Mouse (Mus musculus): Measurements from ENCODE around the gene Wsb2. TPM values are rescaled to one million over a fixed set of nuclear protein-coding genes. Genes with fewer than 3 reads are reported as not detected.
"Not testable (repeated sequence)": the region's sequence is repeated elsewhere in the genome, so short reads cannot be mapped to it uniquely, and the experiment has no call there.

Gene Wsb2
- total RNA-seq, 2 experiments from 2014 or later = 8.6 to 27.1 TPM

DNA sequence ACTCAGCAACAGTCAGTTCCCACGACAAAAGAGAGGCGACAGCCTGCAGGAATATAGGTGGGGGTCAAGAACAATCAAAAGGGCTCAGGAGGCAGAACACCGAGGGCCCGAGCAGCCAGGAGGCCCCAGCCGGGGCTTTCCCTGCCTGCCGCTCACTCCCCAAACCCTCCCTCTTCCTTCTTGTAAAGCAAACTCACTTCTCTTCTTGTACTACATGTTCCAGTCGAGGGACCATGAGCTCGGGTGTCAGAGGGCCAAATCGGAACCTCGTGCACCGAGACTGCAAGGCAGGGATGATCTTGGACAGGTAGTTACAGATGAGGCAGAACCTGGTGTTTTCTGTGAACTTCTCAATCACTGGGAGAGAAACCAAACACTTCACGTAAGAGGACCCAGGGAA is 26.1 kb downstream of the Wsb2 start:
- ATAC-seq (replicated peaks; ENCODE audit: poor library complexity) = no peak

DNA sequence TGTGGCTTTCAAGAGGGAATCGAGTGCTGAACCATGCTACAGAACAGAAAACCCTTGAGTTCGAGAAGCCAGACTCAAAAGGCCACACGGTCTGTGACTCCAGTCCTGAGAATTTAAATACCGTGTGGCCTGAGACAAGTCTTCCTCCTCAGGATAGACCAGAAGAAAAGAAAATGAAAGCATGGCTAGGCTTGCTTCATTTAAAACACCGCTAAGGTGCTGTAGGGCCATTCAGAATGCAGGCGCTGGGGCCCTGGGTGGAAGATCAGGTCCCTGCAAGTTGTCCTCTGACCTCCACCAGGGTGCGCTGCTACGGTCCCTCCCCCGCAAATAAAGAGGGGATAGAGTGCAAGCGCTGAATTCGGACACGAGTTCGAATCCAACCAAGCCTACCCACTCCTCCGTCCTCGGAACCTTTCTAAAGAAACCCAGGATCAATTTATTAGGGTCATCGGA is 31.2 kb downstream of the Wsb2 start:
- ATAC-seq (replicated peaks; ENCODE audit: poor library complexity) = peak; percentile 72

DNA sequence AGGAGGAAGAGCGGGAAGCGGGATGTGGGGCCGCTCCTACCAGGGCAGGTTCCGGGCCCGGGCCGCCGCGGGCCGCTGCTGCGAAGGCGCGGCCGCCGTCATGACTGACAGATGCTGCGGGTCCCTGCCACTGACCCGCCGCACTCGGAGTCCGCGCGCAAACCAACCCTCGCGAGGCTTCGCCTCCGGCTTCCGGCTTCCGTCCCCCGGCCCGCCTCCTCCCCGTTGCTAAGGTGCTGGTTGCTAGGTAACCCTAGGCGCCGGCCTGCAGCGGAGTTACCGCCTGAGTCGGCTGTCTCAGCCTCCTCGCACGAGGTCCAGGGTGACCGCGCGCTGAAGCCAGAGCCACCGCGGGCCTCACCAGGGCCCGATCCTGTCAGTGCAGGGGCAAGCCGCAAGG is 31.8 kb downstream of the Wsb2 start, which contains the start of gene Rfc5:
Gene Rfc5 (minus strand): TSS at position 171 of the 400 bp plus-strand sequence.
- peak; percentile 92 for ATAC-seq (replicated peaks; ENCODE audit: poor library complexity)

DNA sequence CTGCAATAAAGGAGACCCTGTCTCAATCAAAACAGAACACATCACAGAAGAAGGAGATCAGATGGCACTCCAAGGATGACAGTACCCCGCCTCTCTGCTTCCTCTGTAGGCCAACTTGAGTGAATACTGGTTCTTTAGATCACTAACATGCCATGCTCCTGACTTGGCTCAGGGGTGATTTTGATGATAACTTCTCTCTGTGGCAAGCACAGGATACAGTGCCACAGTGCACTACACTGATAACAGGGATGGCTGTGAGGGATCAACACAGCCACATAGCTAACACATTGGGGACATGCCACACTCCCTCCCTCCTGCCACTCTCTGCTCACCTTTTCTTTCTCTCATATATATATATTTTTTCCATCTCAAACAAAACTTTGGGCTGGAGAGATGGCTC is 33.8 kb downstream of the Wsb2 start:
- peak; percentile 64 for ATAC-seq (replicated peaks; ENCODE audit: poor library complexity)

DNA sequence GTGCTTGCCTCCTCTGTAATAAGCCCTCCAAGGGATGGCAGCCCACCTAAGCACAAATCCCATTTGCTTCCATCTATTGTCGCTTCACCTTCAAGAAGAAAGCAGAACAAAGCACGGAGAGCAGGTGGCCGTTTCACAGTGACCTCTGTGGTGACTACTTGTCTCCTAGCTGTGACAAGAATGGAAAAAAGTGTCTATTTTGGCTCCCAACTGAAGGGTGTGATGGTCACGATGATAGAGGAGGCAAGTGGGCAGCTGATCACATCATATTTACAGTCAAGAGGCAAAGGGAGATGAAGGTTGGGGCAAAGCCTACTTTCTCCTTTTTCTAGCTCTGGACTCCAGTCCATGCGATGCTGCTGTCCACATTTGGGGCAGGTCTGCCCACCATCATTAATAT is 38.7 kb downstream of the Wsb2 start:
- ATAC-seq (replicated peaks; ENCODE audit: poor library complexity) = no peak

DNA sequence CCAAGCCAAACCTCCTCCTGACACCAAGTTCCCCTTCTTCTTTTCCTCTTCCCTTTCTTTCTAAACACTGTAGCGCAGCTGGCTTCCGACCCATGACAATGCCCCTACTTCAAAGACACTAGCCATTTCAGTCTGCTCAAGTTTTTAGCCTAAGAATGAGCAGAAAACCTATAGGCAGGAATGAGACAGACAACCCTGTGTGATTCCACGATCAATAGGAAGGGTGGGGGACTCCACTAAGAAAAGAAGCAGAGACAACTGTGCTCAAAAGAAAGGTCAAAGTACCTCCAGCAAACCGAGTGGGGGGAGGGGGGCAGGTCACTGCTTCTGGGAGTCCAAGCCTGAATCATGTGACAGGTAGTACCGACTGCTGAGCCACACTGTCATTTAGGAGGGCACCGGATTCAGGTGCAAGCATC is 39.5 kb downstream of the Wsb2 start:
- peak; percentile 87 for ATAC-seq (replicated peaks; ENCODE audit: poor library complexity)

DNA sequence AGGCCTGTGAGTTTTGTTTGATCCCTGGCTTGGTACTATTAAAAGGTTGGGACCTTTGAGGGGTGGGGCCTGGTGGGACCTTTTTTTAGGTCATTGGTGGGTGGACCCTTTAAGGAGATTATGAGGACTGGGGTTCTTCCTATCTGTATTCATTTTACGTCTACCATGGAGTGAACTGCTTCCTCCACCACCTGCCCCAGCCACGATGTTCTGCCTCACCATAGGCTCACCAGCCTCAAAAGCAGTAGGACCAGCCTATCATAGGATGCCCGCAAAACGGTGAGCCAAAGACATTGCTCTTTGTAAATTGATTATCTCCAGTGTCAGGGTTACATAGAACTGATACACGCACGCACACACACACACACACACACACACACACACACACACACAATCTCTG is 40.3 kb downstream of the Wsb2 start:
- ATAC-seq (replicated peaks; ENCODE audit: poor library complexity) = no peak

DNA sequence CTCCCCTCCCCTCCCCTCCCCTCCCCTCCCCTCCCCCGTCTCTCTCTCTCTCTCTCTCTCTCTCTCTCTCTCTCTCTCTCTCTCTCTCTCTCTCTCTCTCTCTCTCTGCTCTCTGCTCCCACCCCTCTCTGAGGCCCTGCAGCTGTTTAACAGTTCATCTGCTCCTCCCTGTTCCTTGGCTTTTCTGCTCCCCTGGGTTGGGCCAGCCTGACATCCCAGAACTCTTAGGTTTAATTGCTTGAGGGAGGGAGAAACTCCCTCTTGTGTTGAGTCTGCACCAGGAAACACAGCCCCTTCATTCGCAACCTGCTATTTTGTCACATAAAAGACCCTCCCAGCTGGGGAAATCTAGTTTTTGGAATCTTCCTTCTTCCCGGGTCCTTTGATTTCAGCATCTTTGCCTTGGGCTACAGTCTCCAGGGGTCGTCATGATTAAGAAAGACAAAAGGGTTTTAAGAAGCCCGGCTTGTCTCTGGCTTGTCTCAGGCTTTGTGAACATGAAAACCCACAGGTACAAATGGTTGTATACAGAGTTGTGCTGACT is 41.0 kb downstream of the Wsb2 start:
- ATAC-seq (replicated peaks; ENCODE audit: poor library complexity) = no peak

DNA sequence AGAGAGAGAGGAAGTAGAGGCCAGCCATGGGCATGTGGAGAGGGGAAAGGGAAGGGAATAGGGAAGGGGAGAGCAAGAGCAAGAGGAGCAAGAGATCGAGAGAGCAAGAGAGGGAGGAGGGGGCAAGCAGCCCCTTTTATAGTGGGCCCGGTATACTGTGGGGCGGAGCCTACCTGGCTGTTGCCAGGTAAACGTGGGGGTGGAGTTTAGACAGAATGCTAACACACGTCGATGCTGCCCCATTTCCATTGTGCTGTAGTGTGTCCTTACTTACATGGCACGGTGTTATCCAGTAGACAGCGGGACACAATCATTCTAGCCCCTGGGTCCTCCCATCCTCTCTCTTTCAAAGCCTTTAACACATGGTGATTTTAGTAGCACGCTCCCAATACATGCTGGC is 42.2 kb downstream of the Wsb2 start:
- no peak for ATAC-seq (replicated peaks; ENCODE audit: poor library complexity)

DNA sequence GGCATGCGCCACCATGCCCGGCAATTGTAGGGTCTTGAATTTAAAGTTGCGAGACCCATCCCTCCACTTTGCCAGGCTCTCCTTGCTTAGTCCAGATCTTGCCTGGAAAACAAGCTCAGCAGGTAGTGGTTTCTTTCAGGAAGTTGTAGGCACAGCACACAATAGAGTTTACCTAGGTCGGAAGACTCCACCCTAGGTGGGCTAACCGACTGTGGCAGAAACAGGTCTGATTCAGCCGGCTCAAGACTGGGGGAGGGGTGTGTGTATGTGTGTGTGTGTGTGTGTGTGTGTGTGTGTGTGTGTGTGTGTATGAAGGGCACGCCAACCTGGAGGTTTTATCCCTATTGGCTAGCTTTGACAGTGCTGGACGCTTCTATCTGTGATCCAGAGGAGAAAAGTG is 46.5 kb downstream of the Wsb2 start:
- ATAC-seq (replicated peaks; ENCODE audit: poor library complexity) = no peak

DNA sequence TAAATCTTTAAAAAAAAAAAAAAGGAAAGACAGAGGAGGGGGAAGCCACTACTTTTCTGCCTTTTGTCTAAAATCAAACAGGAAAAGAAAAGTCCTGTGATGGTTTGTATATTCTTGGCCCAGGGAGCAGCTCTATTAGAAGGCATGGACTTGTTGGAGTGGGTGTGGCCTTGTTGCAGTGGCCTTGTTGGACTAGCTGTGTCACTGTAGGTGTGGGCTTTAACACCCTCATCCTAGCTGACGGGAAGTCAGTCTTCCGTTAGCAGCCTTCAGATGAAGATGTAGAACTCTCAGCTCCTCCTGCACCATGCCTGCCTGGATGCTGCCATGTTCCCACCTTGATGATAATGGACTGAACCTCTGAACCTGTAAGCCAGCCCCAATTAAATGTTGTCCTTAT is 47.6 kb downstream of the Wsb2 start:
- not testable (repeated sequence) for ATAC-seq (replicated peaks; ENCODE audit: poor library complexity)

DNA sequence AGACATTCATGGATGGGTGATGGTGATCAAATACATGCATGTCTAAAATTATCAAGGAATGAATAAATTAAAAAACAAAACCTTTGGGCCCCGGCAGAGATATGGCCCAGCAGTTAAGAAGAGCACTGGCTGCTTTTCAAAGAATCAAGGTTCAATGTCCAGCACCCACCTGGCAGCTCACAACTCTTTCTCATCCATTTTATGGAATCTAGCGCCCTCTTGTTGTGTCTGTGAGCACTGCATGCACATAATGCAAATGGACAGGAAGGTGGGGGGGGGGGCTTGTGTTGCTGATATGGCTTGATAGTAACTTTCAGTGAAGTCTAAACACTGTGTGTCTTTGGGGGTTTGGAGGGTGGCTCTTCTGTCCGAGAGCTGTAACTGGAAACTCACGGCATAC is 51.1 kb downstream of the Wsb2 start:
- ATAC-seq (replicated peaks; ENCODE audit: poor library complexity) = peak; percentile 88

DNA sequence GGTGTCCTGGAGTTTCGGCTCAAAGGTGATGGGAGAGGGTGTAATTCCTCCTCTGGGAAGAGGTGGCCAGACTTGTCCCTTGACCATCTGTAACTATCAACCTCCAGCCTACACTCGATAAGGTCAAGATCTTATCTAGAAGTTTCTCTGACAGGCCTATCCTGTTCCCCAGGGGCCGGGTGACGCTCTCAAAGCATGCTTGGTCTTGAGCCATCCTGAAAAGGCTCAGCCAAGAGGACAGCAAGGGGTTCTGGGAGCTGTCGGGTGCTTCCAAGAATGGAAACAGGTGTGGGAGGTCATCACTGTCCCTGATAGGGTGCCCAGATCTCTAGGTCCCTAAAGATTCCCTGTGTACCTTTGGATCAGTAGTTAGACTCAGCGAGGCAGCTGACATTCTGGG is 52.3 kb downstream of the Wsb2 start:
- no peak for ATAC-seq (replicated peaks; ENCODE audit: poor library complexity)

DNA sequence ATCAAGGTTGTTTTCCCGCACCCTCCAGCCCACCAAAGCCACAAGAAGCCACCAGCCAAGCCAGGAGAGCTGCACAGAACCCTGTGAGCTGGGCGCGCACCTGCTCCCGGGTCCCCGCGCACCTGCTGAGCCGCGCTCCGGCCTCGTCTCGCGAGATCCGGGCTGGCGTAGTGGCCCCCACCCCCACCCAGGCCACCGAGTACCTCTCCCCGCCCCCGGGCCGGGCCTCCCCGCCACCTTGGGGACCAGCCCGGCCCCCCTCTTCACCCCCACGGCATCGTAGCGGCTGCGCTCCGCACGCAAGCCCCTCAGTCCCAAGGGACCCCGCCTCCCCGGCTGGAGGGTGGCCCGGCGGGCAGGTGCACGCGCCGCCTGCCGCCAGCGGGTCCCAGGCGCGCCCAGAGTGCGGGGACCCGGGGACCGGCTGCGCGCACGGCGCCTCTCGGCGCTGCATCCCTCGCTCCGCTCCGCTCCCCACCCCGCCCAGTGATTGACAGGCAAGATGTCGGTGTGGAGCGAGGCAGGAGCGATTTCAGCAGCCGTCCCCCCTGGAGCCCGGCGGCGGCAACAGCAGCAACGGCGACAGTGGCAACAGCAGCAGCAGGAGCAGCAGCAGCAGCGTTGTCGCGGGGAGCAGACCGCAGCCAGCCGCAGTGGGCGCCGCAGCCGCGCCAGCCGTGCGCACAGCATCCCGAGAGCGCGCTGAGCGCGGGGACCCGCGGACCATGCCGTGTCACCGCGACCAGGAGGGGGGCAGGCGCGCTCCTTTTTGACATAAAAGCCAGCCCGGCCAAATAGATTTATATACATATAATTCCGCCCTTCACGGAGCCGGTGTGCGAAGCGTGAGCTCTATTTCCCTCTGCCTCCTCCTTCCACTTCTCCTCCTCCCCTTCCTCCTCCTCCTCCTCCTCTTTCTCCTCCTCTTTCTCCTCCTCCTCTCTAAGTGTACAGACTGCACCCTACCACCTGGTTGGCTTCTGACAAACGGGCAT is 56.7 kb downstream of the Wsb2 start, which contains the start of gene Ksr2:
Gene Ksr2 (plus strand): TSS at position 494 of the 995 bp plus-strand sequence.
- ATAC-seq (replicated peaks; ENCODE audit: poor library complexity) = peak; percentile 42

DNA sequence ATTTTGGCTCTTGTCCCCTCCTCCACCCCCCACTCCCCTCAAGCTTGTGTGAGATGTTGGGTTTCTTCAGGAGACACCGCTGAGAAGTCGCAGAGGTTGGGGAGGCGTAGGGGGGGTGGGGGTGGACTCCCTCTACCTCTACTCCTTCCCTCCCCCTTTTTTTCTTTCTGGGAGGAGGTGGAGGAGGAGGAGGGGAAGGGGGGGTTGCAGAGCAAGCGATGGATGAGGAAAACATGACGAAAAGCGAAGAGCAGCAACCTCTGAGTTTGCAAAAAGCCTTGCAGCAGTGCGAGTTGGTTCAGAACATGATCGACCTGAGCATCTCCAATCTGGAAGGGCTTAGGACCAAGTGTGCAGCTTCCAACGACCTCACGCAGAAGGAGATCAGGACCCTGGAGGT is 57.5 kb downstream of the Wsb2 start:
- ATAC-seq (replicated peaks; ENCODE audit: poor library complexity) = no peak

DNA sequence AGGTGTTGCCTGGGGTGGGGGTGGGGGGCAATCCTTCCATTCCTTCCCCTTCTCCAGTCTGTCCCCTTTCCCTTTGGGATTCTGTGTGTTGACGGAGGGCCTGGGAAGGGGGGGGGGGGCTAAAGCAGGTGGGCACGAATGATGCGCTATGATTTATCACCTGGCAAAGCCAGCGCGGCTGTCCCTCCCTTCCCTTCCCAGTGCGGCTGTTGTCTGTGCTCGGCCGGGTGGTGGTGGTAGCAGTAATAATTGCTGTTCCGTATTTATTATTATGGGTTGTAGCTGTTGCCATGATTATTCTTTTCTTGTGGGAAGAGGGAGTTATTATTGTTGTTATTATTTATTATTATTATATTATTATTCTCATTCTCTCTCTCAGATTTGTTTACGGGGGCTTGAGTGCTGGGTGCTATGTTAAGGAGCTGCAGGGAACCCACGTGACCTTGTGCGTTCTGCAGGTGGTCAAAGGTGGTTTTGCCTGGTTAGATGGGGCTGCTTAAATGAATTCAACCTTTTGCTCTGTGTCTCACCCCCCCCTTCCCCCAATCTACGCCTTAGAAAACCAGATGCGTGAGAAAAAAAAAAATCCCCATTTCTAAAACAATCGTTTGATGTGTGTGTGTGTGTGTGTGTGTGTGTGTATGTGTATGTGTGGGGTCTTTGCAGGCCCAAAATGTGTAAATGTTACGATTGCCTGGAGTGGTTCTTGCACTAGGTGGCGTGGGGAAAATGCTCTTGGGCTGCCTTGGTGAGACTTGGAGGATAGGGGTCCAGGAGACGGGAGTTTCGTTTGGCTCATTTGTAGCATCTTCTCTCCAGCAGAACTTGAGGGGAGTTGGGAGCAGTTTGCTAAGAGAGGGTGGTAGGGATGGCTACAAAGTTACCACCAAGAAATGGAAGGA is 58.2 kb downstream of the Wsb2 start:
- ATAC-seq (replicated peaks; ENCODE audit: poor library complexity) = no peak

DNA sequence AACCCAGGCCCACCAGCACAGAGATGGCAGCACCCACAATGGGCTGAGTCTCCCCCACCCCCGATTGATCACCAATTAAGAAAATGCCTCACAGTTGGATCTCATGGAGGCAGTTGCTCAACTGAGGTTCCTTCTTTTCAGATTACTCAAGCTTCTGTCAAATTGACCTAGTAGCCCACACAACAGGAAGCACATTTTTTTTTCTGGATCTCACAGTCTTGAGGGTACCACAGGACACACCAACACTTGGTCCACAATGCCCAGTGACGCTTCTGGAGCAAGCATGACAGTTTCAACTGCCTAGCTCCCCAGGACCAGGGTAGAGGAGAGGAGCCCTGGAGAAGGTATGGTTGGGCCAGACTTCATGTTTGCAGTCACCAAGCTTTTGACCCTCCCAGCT is 60.3 kb downstream of the Wsb2 start:
- peak; percentile 89 for ATAC-seq (replicated peaks; ENCODE audit: poor library complexity)
